Mouse (Mus musculus): ENCODE measurements around the gene Klhl29. TPM values are rescaled to one million over a fixed set of nuclear protein-coding genes. Genes with fewer than 3 reads are reported as not detected.

Klhl29 gene
- total RNA-seq, 2 experiments from 2014 or later = 38.9 to 40.9 TPM

DNA sequence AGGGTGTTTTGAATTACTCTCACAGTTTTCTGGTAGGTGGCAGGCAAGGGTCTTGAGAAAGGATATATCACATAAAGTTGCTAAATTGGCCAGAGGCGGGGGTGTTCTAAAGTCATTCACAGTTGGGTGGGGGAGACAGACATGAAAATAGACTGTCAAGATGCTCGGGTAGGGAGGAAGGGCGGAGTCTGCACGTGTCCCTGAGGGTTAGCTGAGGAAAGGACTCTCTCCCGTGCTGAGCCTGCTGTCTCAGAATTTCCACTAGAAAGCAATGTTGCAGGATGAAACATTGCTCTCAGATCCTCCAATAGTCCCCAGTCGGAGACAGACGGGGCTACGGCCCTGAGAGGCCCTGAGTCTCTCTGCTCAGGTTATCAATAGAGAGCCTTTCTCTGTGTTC lies 252.5 kb downstream of the Klhl29 start:
- DNase-seq (ENCODE audit: low spot score in 2 of 2) = no peak
- Histone ChIP-seq H3K27ac (peak overlapping the region; percentile 55), H3K4me3 (no peak overlapping the region)
- TF ChIP-seq CTCF (conservative IDR thresholded peaks at IDR 0.05) = no peak

DNA sequence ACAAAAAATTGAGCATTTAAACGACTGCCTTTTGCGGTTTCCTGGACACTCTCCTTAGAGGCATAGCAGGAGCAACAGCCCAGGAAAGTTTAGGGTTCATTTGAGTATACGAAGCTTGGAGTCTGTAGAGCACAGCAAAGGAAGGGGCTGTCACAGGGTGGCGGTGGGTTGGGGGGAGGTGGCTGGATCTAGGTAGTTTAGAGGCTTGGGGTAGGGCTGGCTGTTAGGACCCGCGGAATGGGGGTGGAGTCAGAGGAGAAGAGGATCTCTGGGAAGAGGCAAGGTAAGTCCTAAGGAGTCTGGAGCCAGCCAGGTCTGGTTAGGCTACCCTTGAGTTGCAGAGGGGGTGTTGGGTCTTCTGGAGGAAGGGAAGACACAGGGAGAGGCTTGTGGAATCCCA lies 255.2 kb downstream of the Klhl29 start:
- DNase-seq (ENCODE audit: low spot score in 2 of 2) = no peak
- Histone ChIP-seq H3K4me3 (peak overlapping the region; percentile 51; the same call in 1 of the 2 replicates), H3K27ac (peak overlapping the region; percentile 63)
- TF ChIP-seq CTCF (conservative IDR thresholded peaks at IDR 0.05) = no peak

- Histone ChIP-seq H3K27ac (peak overlapping the region; percentile 63), H3K4me3 (peak overlapping the region; percentile 51)
- TF ChIP-seq CTCF (conservative IDR thresholded peaks at IDR 0.05) = peak; percentile 23; the same call in 1 of the 2 replicates
- DNase-seq (ENCODE audit: low spot score in 2 of 2) = peak; percentile 93 to 95
Measured at GRCm38 (mm10) chr12:5119726-5120125, 255.8 kb downstream of the Klhl29 start.

GRCm38 (mm10) chr12:5119286-5119685 lies 256.2 kb downstream of the Klhl29 start:
- H3K4me3 ChIP-seq = peak overlapping the region; percentile 51
- no peak for DNase-seq (ENCODE audit: low spot score in 2 of 2)
- H3K27ac ChIP-seq = peak overlapping the region; percentile 63; the same call in 1 of the 2 replicates
- TF ChIP-seq CTCF (conservative IDR thresholded peaks at IDR 0.05) = no peak

DNA sequence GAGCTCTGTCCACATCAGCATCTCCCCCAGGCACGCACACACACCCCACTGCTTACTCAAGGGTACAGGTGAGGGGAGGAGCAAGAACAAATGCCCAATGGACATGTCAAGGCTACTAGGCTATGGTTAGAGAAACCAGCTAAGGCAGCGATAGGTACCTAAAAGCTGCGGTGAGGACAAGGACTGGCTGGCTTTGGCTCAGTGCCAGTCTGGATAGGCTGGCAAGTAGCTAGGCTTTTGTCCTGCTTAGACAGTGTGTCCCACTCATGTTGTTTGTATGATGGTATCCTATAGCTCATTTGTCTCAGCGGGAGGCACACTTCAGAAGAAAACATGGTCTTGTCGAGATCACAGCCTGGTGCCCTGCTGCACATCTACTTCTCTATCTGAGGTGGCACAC lies 258.9 kb downstream of the Klhl29 start:
- no peak overlapping the region for H3K4me3 ChIP-seq
- DNase-seq (ENCODE audit: low spot score in 2 of 2) = no peak
- TF ChIP-seq CTCF (conservative IDR thresholded peaks at IDR 0.05) = no peak
- no peak overlapping the region for H3K27ac ChIP-seq

DNA sequence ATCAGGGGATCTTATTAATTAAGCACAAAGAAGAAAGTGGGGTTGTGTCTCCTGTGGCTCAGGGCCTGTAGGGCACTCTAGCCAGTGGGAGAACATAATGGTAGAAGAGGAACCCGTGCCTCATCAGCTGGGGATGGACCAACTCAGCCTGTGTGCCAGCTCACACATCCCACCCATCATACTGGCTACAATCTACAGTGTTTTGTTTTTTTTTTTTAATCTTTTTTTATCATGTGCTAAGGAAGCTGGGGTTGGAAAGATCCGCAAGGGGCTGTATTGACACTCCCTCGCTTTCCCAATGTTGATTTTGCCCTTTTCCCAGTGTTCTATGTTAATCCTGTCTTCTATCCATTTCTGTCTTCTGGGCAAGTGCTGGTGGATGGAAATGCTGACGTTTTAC lies 260.9 kb downstream of the Klhl29 start:
- no peak for DNase-seq (ENCODE audit: low spot score in 2 of 2)
- TF ChIP-seq CTCF (conservative IDR thresholded peaks at IDR 0.05) = no peak
- H3K4me3 ChIP-seq = no peak overlapping the region
- H3K27ac ChIP-seq = no peak overlapping the region

- no peak for TF ChIP-seq CTCF (conservative IDR thresholded peaks at IDR 0.05)
- Histone ChIP-seq H3K27ac (no peak overlapping the region), H3K4me3 (no peak overlapping the region)
- DNase-seq (ENCODE audit: low spot score in 2 of 2) = no peak
Measured at GRCm38 (mm10) chr12:5111343-5111742, 264.1 kb downstream of the Klhl29 start.

DNA sequence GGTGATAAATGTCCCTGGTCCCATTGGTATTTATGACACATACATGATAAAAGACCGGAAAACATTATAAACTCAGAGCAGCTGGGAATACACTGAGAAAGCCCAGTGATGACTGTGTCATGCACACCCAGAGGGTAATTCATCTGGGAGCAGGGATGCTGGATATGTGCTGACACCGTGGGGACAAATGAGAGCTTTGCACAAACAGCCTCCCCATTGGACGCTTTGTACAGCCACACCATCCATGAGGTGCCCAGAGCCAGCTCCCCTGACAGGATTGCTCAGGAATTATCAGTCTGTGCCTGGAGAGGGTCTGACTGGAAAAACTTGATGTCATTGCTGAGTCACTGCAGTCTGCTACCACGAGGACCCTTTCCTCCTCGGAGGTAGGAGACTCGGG lies 266.9 kb downstream of the Klhl29 start:
- TF ChIP-seq CTCF (conservative IDR thresholded peaks at IDR 0.05) = no peak
- no peak for DNase-seq (ENCODE audit: low spot score in 2 of 2)
- Histone ChIP-seq H3K27ac (no peak overlapping the region), H3K4me3 (no peak overlapping the region)

DNA sequence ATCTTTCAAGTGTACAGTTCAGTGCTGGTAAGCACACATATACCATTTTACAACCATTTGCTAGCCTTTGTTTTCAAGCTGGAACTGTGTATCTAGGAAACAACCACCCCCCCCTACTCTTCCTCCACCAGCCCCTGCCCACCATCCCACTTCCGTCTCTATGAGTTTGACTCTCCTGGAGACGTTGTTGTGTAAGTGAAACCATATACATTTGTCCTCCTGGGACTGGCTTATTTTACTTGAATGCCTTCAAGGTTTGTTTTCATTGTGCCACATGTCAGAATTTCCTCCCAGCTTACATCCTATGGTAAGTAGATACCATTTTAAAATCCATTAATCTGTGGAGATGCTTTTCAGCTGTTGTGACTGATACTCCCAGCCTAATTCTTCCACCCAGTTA lies 267.7 kb downstream of the Klhl29 start:
- DNase-seq (ENCODE audit: low spot score in 2 of 2) = no peak
- no peak overlapping the region for H3K27ac ChIP-seq
- H3K4me3 ChIP-seq = no peak overlapping the region
- no peak for TF ChIP-seq CTCF (conservative IDR thresholded peaks at IDR 0.05)

- TF ChIP-seq CTCF (conservative IDR thresholded peaks at IDR 0.05) = no peak
- H3K27ac ChIP-seq = no peak overlapping the region
- DNase-seq (ENCODE audit: low spot score in 2 of 2) = no peak
- no peak overlapping the region for H3K4me3 ChIP-seq
Measured at GRCm38 (mm10) chr12:5104422-5105052, 270.9 kb downstream of the Klhl29 start.

DNA sequence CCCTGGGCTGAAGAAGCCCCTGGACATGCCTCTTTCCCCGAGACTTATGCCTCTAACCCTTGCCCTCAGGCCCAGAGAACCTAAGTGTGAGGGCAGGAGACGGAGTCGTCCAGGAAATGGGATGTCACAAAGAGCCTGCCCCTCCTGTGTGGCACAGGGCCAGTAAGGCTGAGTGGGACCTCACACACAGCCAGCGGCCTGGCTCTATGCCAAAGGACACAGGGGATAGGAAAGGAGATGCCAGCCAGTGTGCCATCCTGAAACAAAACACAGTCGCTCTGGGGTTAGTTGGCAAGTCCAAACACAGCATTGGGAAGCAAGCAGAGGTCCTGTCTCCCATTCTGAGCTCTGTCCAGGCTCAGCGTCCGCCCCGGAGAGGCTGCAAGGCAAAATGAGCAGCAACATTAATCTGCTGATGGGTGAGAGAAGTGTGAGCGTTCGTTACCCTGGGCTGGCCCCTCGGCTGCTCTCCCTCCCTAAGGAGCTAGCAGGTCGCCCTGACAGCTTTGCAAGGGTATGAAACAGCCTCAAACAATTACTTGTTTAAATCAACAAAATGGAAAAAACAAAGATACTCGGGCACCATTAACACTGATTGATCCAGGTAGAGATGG lies 274.0 kb downstream of the Klhl29 start:
- H3K4me3 ChIP-seq = no peak overlapping the region
- no peak for DNase-seq (ENCODE audit: low spot score in 2 of 2)
- TF ChIP-seq CTCF (conservative IDR thresholded peaks at IDR 0.05) = no peak
- H3K27ac ChIP-seq = no peak overlapping the region

GRCm38 (mm10) chr12:5099572-5099971 lies 275.9 kb downstream of the Klhl29 start:
- no peak overlapping the region for H3K4me3 ChIP-seq
- no peak for DNase-seq (ENCODE audit: low spot score in 2 of 2)
- H3K27ac ChIP-seq = no peak overlapping the region
- peak; percentile 55 for TF ChIP-seq CTCF (conservative IDR thresholded peaks at IDR 0.05)

- H3K4me3 ChIP-seq = no peak overlapping the region
- H3K27ac ChIP-seq = peak overlapping the region; percentile 67
- DNase-seq (ENCODE audit: low spot score in 2 of 2) = no peak
- TF ChIP-seq CTCF (conservative IDR thresholded peaks at IDR 0.05) = no peak
Measured at GRCm38 (mm10) chr12:5088639-5089038, 286.8 kb downstream of the Klhl29 start.

Measured in layer of hippocampus, adult 2 months (tissue).